In genomic region chr3:37398661-37399395, GRCm38 (mm10) we compare ENCODE assay signal across 9 mouse cellular contexts. TPM values are rescaled to one million over a fixed set of nuclear protein-coding genes. Genes with fewer than 3 reads are reported as not detected.
DNase-seq lines count a peak whose midpoint lies in the region; ATAC-seq and TF ChIP-seq lines count a peak whose summit lies in the region.
"Had no signal": no experiment of that assay in that cellular context is flagged by ENCODE, and none has a peak within 500 bp of the region (broad histone marks: within the 10 kb centered on the region; RNA-seq: fewer than 3 reads in every experiment).

No protein-coding gene starts in this region.

- peak; percentile 59 for DNase-seq in embryonic facial prominence, embryonic 14.5 days (ENCODE audit: low spot score)
- DNase-seq in embryonic facial prominence, embryonic 10.5 days (ENCODE audit: low spot score): no peak
- peak; percentile 70 for DNase-seq in MEL (ENCODE audit: low read depth, low spot score)
- DNase-seq in gastrocnemius, postnatal 25 days: peak; percentile 86
- peak; percentile 65 for DNase-seq in lung, postnatal 14 days
- no peak for DNase-seq in T-cell, adult 2 months (ENCODE audit: low spot score)
- DNase-seq in frontal cortex, adult 2 months (ENCODE audit: extremely low spot score in 1 of 2, low spot score in 1 of 2): no peak
- no peak for DNase-seq in spleen, postnatal 14 days (ENCODE audit: low spot score in 2 of 2)

- no peak for TF ChIP-seq CTCF in MEL (IDR thresholded peaks at IDR 0.05 in 2 of 3, conservative IDR thresholded peaks at IDR 0.05 in 1 of 3; ENCODE audit: control insufficient read depth in 1 of 3, insufficient read depth in 1 of 3, low read depth in 2 of 3, low read length in 3 of 3, poor library complexity in 1 of 3, severe bottlenecking in 1 of 3)

- H3K4me3 ChIP-seq in embryonic facial prominence, embryonic 14.5 days (ENCODE audit: low read depth, low read length): no peak overlapping the region
- no peak overlapping the region for H3K4me3 ChIP-seq in embryonic facial prominence, embryonic 10.5 days
- no peak overlapping the region for H3K4me3 ChIP-seq in MEL (ENCODE audit: control insufficient read depth in 1 of 2, insufficient read depth in 1 of 2, low read depth in 2 of 2, low read length in 2 of 2)
- H3K4me3 ChIP-seq: neural tube, embryonic 12.5 days had no signal

- no peaks in the 10 kb centered on the region for H3K27me3 ChIP-seq in embryonic facial prominence, embryonic 14.5 days (replicated peaks; ENCODE audit: control insufficient read depth, insufficient read depth, low read length)
- H3K27me3 ChIP-seq in embryonic facial prominence, embryonic 10.5 days (replicated peaks; ENCODE audit: low read depth, poor library complexity, severe bottlenecking): no peaks in the 10 kb centered on the region
- H3K27me3 ChIP-seq in MEL (ENCODE audit: control insufficient read depth in 1 of 2, insufficient read depth in 2 of 2, low read length in 2 of 2): no peaks in the 10 kb centered on the region
- H3K27me3 ChIP-seq: neural tube, embryonic 12.5 days had no signal

- no peak overlapping the region for H3K4me2 ChIP-seq in embryonic facial prominence, embryonic 14.5 days (ENCODE audit: low read depth, low read length)
- H3K4me2 ChIP-seq: neural tube, embryonic 12.5 days had no signal

- TF ChIP-seq EP300 in MEL (IDR thresholded peaks at IDR 0.05; ENCODE audit: low read depth in 1 of 2, low read length in 2 of 2): peak in 1 of 2 experiments; percentile 66; a peak in 2 of 4 replicates

- no peaks in the 10 kb centered on the region for H3K79me2 ChIP-seq in MEL (ENCODE audit: control insufficient read depth, insufficient read depth, low read length, poor library complexity)

- TF ChIP-seq RAD21 in MEL (IDR thresholded peaks at IDR 0.05; ENCODE audit: low read depth, low read length): no peak

- WGBS in embryonic facial prominence, embryonic 14.5 days: 79% methylated on average over 7 of the region's 7 CpGs
- WGBS in embryonic facial prominence, embryonic 10.5 days: 90% methylated on average over 7 of the region's 7 CpGs

- no peak overlapping the region for H3K9ac ChIP-seq in embryonic facial prominence, embryonic 14.5 days (ENCODE audit: low read depth, low read length)
- no peak overlapping the region for H3K9ac ChIP-seq in MEL (ENCODE audit: control insufficient read depth, low read depth, low read length, poor library complexity, severe bottlenecking)
- H3K9ac ChIP-seq: neural tube, embryonic 12.5 days had no signal

- no peak for TF ChIP-seq POLR2A in MEL (IDR thresholded peaks at IDR 0.05; ENCODE audit: control insufficient read depth in 1 of 2, insufficient read depth in 1 of 2, low read depth in 1 of 2, low read length in 2 of 2, poor library complexity in 1 of 2)

- peaks cover 24% of the 10 kb centered on the region for H3K4me1 ChIP-seq in embryonic facial prominence, embryonic 14.5 days (ENCODE audit: control insufficient read depth, insufficient read depth, low read length)
- peaks cover 8% of the 10 kb centered on the region for H3K4me1 ChIP-seq in embryonic facial prominence, embryonic 10.5 days
- H3K4me1 ChIP-seq in MEL (ENCODE audit: control insufficient read depth in 1 of 2, insufficient read depth in 2 of 2, low read length in 2 of 2): peaks cover 0 to 6% of the 10 kb centered on the region in 2 experiments; a peak in 1 of 4 replicates
- H3K4me1 ChIP-seq: neural tube, embryonic 12.5 days had no signal

- no peaks in the 10 kb centered on the region for H3K9me3 ChIP-seq in embryonic facial prominence, embryonic 14.5 days (ENCODE audit: control insufficient read depth, low read length)
- H3K9me3 ChIP-seq in embryonic facial prominence, embryonic 10.5 days: no peaks in the 10 kb centered on the region
- no peaks in the 10 kb centered on the region for H3K9me3 ChIP-seq in MEL (replicated peaks; ENCODE audit: insufficient read depth, low read length)
- H3K9me3 ChIP-seq: neural tube, embryonic 12.5 days had no signal

- no peak overlapping the region for H3K27ac ChIP-seq in embryonic facial prominence, embryonic 14.5 days (replicated peaks; ENCODE audit: low read depth, low read length)
- H3K27ac ChIP-seq in embryonic facial prominence, embryonic 10.5 days (replicated peaks): no peak overlapping the region
- H3K27ac ChIP-seq in MEL (ENCODE audit: control insufficient read depth, low read depth, low read length): no peak overlapping the region
- H3K27ac ChIP-seq: neural tube, embryonic 12.5 days had no signal

- no peak for ATAC-seq in embryonic facial prominence, embryonic 14.5 days (ENCODE audit: low read depth)

- H3K36me3 ChIP-seq in embryonic facial prominence, embryonic 14.5 days (ENCODE audit: control insufficient read depth, insufficient read depth, low read length): no peaks in the 10 kb centered on the region
- H3K36me3 ChIP-seq in embryonic facial prominence, embryonic 10.5 days (replicated peaks): no peaks in the 10 kb centered on the region
- H3K36me3 ChIP-seq in MEL (ENCODE audit: control insufficient read depth in 1 of 2, insufficient read depth in 2 of 2, low read length in 2 of 2): no peaks in the 10 kb centered on the region
- H3K36me3 ChIP-seq: neural tube, embryonic 12.5 days had no signal

TF ChIP-seq in MEL, 35 proteins besides CTCF, POLR2A, EP300 and RAD21:
- TF ChIP-seq GATA1 (IDR thresholded peaks at IDR 0.05; ENCODE audit: low read depth, low read length): 0 out of 2 replicates have a peak, but pooled peaks have one; percentile 23
- no peak for TF ChIP-seq MYC (IDR thresholded peaks at IDR 0.05; ENCODE audit: low read depth, low read length)
- TF ChIP-seq UBTF (IDR thresholded peaks at IDR 0.05; ENCODE audit: borderline replicate concordance, insufficient read depth, low read depth, low read length): no peak
- no peak for TF ChIP-seq GABPA (IDR thresholded peaks at IDR 0.05; ENCODE audit: low read depth, low read length)
- TF ChIP-seq SIN3A (IDR thresholded peaks at IDR 0.05; ENCODE audit: low read length): no peak
- TF ChIP-seq CHD2 (IDR thresholded peaks at IDR 0.05; ENCODE audit: low read length): no peak
- TF ChIP-seq TBP (IDR thresholded peaks at IDR 0.05; ENCODE audit: low read depth, low read length): no peak
- TF ChIP-seq USF2 (IDR thresholded peaks at IDR 0.05; ENCODE audit: borderline replicate concordance in 1 of 2, insufficient read depth in 1 of 2, low read depth in 1 of 2, low read length in 2 of 2): no peak
- TF ChIP-seq POLR2AphosphoS2 (IDR thresholded peaks at IDR 0.05; ENCODE audit: low read length): no peak
- TF ChIP-seq TCF12 (IDR thresholded peaks at IDR 0.05; ENCODE audit: low read depth, low read length): peak; percentile 55; the same call in 1 of the 2 replicates
- TF ChIP-seq KAT2A (conservative IDR thresholded peaks at IDR 0.05; ENCODE audit: low read depth, low read length): no peak
- TF ChIP-seq NRF1 (IDR thresholded peaks at IDR 0.05; ENCODE audit: insufficient read depth, low read depth, low read length, poor library complexity, severe bottlenecking): no peak
- TF ChIP-seq HCFC1 (IDR thresholded peaks at IDR 0.05; ENCODE audit: low read depth, low read length): no peak
- no peak for TF ChIP-seq JUND (IDR thresholded peaks at IDR 0.05; ENCODE audit: low read depth, low read length)
- TF ChIP-seq ETS1 (IDR thresholded peaks at IDR 0.05; ENCODE audit: low read depth, low read length): peak; percentile 79
- TF ChIP-seq MAFK (IDR thresholded peaks at IDR 0.05; ENCODE audit: borderline replicate concordance, low read depth, low read length): no peak
- no peak for TF ChIP-seq SMC3 (IDR thresholded peaks at IDR 0.05; ENCODE audit: low read depth, low read length)
- no peak for TF ChIP-seq MEF2A (IDR thresholded peaks at IDR 0.05; ENCODE audit: extremely low read depth, insufficient replicate concordance, low read depth, low read length, poor library complexity, severe bottlenecking)
- TF ChIP-seq TAL1 (IDR thresholded peaks at IDR 0.05; ENCODE audit: low read length): no peak

RNA-seq across cellular contexts. Expression of gene Spata5, which starts 20.9 kb away (rescaled TPM):
- 29.0 and 32.9 TPM in 2 replicates for polyA plus RNA-seq in embryonic facial prominence, embryonic 14.5 days (2014; fragmentation: Nextera tagmentation; extraction: Ambion mirVana)
- 49.8 and 51.7 TPM in 2 replicates for polyA plus RNA-seq in embryonic facial prominence, embryonic 10.5 days (2016; fragmentation: Nextera tagmentation; extraction: Ambion mirVana)
- 67.6 and 73.2 TPM in 2 replicates for total RNA-seq in MEL (2012; rRNA removed)
- polyA plus RNA-seq in MEL (2012; ENCODE audit: insufficient read depth in 1 of 2, insufficient read length in 2 of 2, low read depth in 1 of 2, low replicate concordance in 2 of 2, missing spikeins in 1 of 2): 10 to 100 TPM in 1 of 2 experiments, not detected in 1; 33.5 TPM
- total RNA-seq in gastrocnemius, postnatal 25 days (2021): 10 to 100 TPM in 1 of 2 experiments, 1 to 10 TPM in 1; 7.7 to 10.0 TPM
- polyA plus RNA-seq in frontal cortex, adult 2 months (2012; rRNA removed): 6.6 and 11.2 TPM in 2 replicates

RNA-seq across cellular contexts. Expression of gene Nudt6, which starts 21.2 kb away (rescaled TPM):
- polyA plus RNA-seq in embryonic facial prominence, embryonic 14.5 days (2014; fragmentation: Nextera tagmentation; extraction: Ambion mirVana): 4.7 and 6.7 TPM in 2 replicates
- polyA plus RNA-seq in embryonic facial prominence, embryonic 10.5 days (2016; fragmentation: Nextera tagmentation; extraction: Ambion mirVana): 3.6 and 4.2 TPM in 2 replicates
- total RNA-seq in MEL (2012; rRNA removed): 4.0 and 6.0 TPM in 2 replicates
- polyA plus RNA-seq in MEL (2012; ENCODE audit: insufficient read depth in 1 of 2, insufficient read length in 2 of 2, low read depth in 1 of 2, low replicate concordance in 2 of 2, missing spikeins in 1 of 2): 1 to 10 TPM in 1 of 2 experiments, not detected in 1; 9.1 TPM
- total RNA-seq in gastrocnemius, postnatal 25 days (2021): 10 to 100 TPM; 23.7 to 24.3 TPM
- polyA plus RNA-seq in frontal cortex, adult 2 months (2012; rRNA removed): 9.0 and 10.0 TPM in 2 replicates

RNA-seq across cellular contexts. Expression of gene Fgf2, which starts 50.7 kb away (rescaled TPM):
- polyA plus RNA-seq in embryonic facial prominence, embryonic 14.5 days (2014; fragmentation: Nextera tagmentation; extraction: Ambion mirVana): 5.5 and 6.0 TPM in 2 replicates
- polyA plus RNA-seq in embryonic facial prominence, embryonic 10.5 days (2016; fragmentation: Nextera tagmentation; extraction: Ambion mirVana): 0.36 and 0.41 TPM in 2 replicates
- 0.13 and 0.15 TPM in 2 replicates for total RNA-seq in MEL (2012; rRNA removed)
- polyA plus RNA-seq in MEL (2012; ENCODE audit: insufficient read depth in 1 of 2, insufficient read length in 2 of 2, low read depth in 1 of 2, low replicate concordance in 2 of 2, missing spikeins in 1 of 2): under 1 TPM in 1 of 2 experiments, not detected in 1; 0.53 TPM
- total RNA-seq in gastrocnemius, postnatal 25 days (2021): 1 to 10 TPM; 7.4 to 8.9 TPM
- 3.2 TPM in 2 replicates for polyA plus RNA-seq in frontal cortex, adult 2 months (2012; rRNA removed)

Comparison
In these comparisons a context has a peak if more than half of its experiments do, and no peak if none do; other contexts are left out.
1. DNase-seq: peak in embryonic facial prominence, embryonic 14.5 days (single experiment), MEL (single experiment), gastrocnemius, postnatal 25 days (single experiment) and lung, postnatal 14 days (single experiment); none in embryonic facial prominence, embryonic 10.5 days (single experiment), T-cell, adult 2 months (single experiment), frontal cortex, adult 2 months (0 of 2) and spleen, postnatal 14 days (0 of 2).